In genomic region chr8:102786467-102787360, GRCm38 (mm10) we compare ENCODE assay signal across 9 mouse cellular contexts. TPM values are rescaled to one million over a fixed set of nuclear protein-coding genes. Genes with fewer than 3 reads are reported as not detected.
DNase-seq lines count a peak whose midpoint lies in the region; ATAC-seq and TF ChIP-seq lines count a peak whose summit lies in the region.
"Had no signal": no experiment of that assay in that cellular context is flagged by ENCODE, and none has a peak within 500 bp of the region (broad histone marks: within the 10 kb centered on the region; RNA-seq: fewer than 3 reads in every experiment).

No protein-coding gene starts in this region.

- TF ChIP-seq POLR2A in lung, adult 2 months (IDR thresholded peaks at IDR 0.05; ENCODE audit: borderline replicate concordance, extremely low read depth, low read depth, low read length), result no peak
- peak; percentile 45 for TF ChIP-seq POLR2A in embryonic fibroblast, embryonic 13.5 days (IDR thresholded peaks at IDR 0.05; ENCODE audit: low read depth, low read length)

- H3K9ac ChIP-seq in hindbrain, embryonic 13.5 days, result peak overlapping the region; percentile 93
- H3K9ac ChIP-seq: liver, embryonic 15.5 days had no signal

- H3K27ac ChIP-seq in embryonic fibroblast, embryonic 13.5 days (ENCODE audit: insufficient read depth, low read length), result peak overlapping the region; percentile 96
- H3K27ac ChIP-seq in hindbrain, embryonic 13.5 days, result no peak overlapping the region
- H3K27ac ChIP-seq in midbrain, embryonic 10.5 days (replicated peaks), result peak overlapping the region; percentile 92
- H3K27ac ChIP-seq: liver, embryonic 15.5 days had no signal

- no peak for TF ChIP-seq CTCF in lung, adult 2 months (IDR thresholded peaks at IDR 0.05; ENCODE audit: insufficient read depth, low read length)
- no peak for TF ChIP-seq CTCF in embryonic fibroblast, embryonic 13.5 days (IDR thresholded peaks at IDR 0.05; ENCODE audit: borderline replicate concordance, insufficient read depth, low read length)

- H3K36me3 ChIP-seq in hindbrain, embryonic 13.5 days, result no peaks in the 10 kb centered on the region
- no peaks in the 10 kb centered on the region for H3K36me3 ChIP-seq in midbrain, embryonic 10.5 days
- H3K36me3 ChIP-seq: liver, embryonic 15.5 days had no signal

- DNase-seq in lung, adult 2 months, result no peak
- no peak for DNase-seq in lung, postnatal 36 days
- peak; percentile 59 for DNase-seq in midbrain, embryonic 10.5 days (ENCODE audit: low spot score)
- DNase-seq in cerebellum, adult 11 months, result no peak
- DNase-seq in spleen, postnatal 14 days (ENCODE audit: low spot score in 2 of 2), result no peak

- ATAC-seq in hindbrain, embryonic 13.5 days (ENCODE audit: low FRiP score), result no peak
- ATAC-seq in erythroid progenitor cell, adult 5-6 weeks (replicated peaks; ENCODE audit: low FRiP score, poor library complexity, severe bottlenecking), result no peak

- 6% methylated on average over 31 of the region's 31 CpGs for WGBS in lung, adult 2 months
- WGBS in hindbrain, embryonic 13.5 days, result 4% methylated on average over 31 of the region's 31 CpGs
- WGBS in midbrain, embryonic 10.5 days, result 6% methylated on average over 30 of the region's 31 CpGs

- no peaks in the 10 kb centered on the region for H3K4me1 ChIP-seq in lung, adult 2 months (ENCODE audit: control insufficient read depth, insufficient read depth, low read length)
- H3K4me1 ChIP-seq in embryonic fibroblast, embryonic 13.5 days (ENCODE audit: control insufficient read depth, insufficient read depth, low read length), result no peaks in the 10 kb centered on the region
- H3K4me1 ChIP-seq in hindbrain, embryonic 13.5 days (replicated peaks), result peaks cover 29% of the 10 kb centered on the region
- H3K4me1 ChIP-seq in midbrain, embryonic 10.5 days, result peaks cover 38% of the 10 kb centered on the region
- H3K4me1 ChIP-seq: liver, embryonic 15.5 days had no signal

- peak overlapping the region; percentile 90 for H3K4me2 ChIP-seq in hindbrain, embryonic 13.5 days
- H3K4me2 ChIP-seq: liver, embryonic 15.5 days had no signal

- H3K9me3 ChIP-seq in hindbrain, embryonic 13.5 days, result no peaks in the 10 kb centered on the region
- H3K9me3 ChIP-seq in midbrain, embryonic 10.5 days (replicated peaks), result no peaks in the 10 kb centered on the region
- H3K9me3 ChIP-seq: liver, embryonic 15.5 days had no signal

- peaks cover 37% of the 10 kb centered on the region for H3K27me3 ChIP-seq in hindbrain, embryonic 13.5 days
- H3K27me3 ChIP-seq in midbrain, embryonic 10.5 days (ENCODE audit: low read depth, poor library complexity, severe bottlenecking), result peaks cover 61% of the 10 kb centered on the region

- H3K4me3 ChIP-seq in lung, adult 2 months (replicated peaks; ENCODE audit: extremely low read depth, low read depth, low read length), result peak overlapping the region; percentile 19
- H3K4me3 ChIP-seq in embryonic fibroblast, embryonic 13.5 days (ENCODE audit: insufficient read depth, low read length), result peak overlapping the region; percentile 42
- peak overlapping the region; percentile 78 for H3K4me3 ChIP-seq in hindbrain, embryonic 13.5 days
- peak overlapping the region; percentile 79 for H3K4me3 ChIP-seq in midbrain, embryonic 10.5 days
- H3K4me3 ChIP-seq: liver, embryonic 15.5 days had no signal

RNA-seq across cellular contexts. Expression of gene Cdh11, which starts 1.3 kb away (rescaled TPM):
- polyA plus RNA-seq in lung, adult 2 months (2012; rRNA removed), result 29.0 and 47.7 TPM in 2 replicates
- 367 and 681 TPM in 2 replicates for polyA plus RNA-seq in embryonic fibroblast, embryonic 13.5 days (2011; ENCODE audit: insufficient read length, low read depth, missing spikeins)
- polyA plus RNA-seq in hindbrain, embryonic 13.5 days (2015; fragmentation: Nextera tagmentation; extraction: Ambion mirVana), result 34.9 and 41.3 TPM in 2 replicates
- polyA plus RNA-seq in midbrain, embryonic 10.5 days (2016; fragmentation: Nextera tagmentation; extraction: Ambion mirVana), result 55.2 and 59.2 TPM in 2 replicates
- 1.3 and 5.4 TPM in 2 replicates for total RNA-seq in erythroid progenitor cell, adult 5-6 weeks (2015; ENCODE audit: low replicate concordance)
- total RNA-seq in erythroid progenitor cell, adult 5-6 weeks (2017; ENCODE audit: low replicate concordance), result 0.83 and 1.2 TPM in 2 replicates

Comparison
In these comparisons a context has a peak if more than half of its experiments do, and no peak if none do; other contexts are left out.
1. H3K4me3 ChIP-seq: peak in every context shown above with its lines; median percentile 79 in midbrain, embryonic 10.5 days; 78 in hindbrain, embryonic 13.5 days; 42 in embryonic fibroblast, embryonic 13.5 days; 19 in lung, adult 2 months.